Mouse (Mus musculus) G1E-ER4 (cell line): ENCODE data around the gene Sdc4. TPM values are rescaled to one million over a fixed set of nuclear protein-coding genes. Genes with fewer than 3 reads are reported as not detected.

Source experiments
- GATA1 ChIP-seq: IDR thresholded peaks from one replicate; pipeline ENCODE4 v1.8.0; 2012; ENCODE audit warnings: low read length, inconsistent platforms
- polyA plus RNA-seq: library from polyadenylated mRNA; stranded (reverse); fragments of >175 nt; gene quantifications from 2 replicates; pipeline ENCODE4 v1.2.3, GENCODE M21; 2012

The Sdc4 gene
- polyA plus RNA-seq, 1 experiment: not detected

DNA sequence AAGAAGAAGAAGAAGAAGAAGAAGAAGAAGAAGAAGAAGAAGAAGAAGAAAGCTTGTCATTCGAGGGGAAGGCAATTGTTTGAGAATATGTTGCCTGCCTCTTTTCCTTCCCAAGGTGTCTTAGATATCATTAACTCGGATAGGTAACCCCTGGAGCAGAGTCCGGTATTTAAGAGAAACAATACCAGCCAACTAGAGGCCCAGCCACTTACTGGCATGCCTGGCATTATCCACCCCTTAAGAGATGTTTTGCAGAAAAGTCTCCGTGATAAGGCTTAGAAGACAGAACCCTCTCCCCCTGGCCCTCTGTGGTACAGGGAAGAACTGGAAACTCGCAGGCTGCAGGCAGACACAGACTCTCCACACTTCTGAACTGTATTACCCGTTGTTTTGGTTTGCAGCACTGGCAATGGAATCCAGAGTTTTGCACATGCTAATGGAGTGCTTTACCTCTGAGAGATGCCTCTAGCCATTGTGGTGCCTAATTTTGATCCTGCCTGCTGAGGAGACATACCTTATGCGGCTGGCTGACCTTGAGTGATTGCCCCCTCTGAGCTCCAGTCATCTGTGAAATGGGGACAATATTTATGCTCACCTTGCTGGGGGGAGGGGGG lies 10.3 kb upstream of the Sdc4 start:
- TF ChIP-seq GATA1: no peak

- TF ChIP-seq GATA1: no peak
Measured at GRCm38 (mm10) chr2:164453047-164453757, 9.5 kb upstream of the Sdc4 start.

DNA sequence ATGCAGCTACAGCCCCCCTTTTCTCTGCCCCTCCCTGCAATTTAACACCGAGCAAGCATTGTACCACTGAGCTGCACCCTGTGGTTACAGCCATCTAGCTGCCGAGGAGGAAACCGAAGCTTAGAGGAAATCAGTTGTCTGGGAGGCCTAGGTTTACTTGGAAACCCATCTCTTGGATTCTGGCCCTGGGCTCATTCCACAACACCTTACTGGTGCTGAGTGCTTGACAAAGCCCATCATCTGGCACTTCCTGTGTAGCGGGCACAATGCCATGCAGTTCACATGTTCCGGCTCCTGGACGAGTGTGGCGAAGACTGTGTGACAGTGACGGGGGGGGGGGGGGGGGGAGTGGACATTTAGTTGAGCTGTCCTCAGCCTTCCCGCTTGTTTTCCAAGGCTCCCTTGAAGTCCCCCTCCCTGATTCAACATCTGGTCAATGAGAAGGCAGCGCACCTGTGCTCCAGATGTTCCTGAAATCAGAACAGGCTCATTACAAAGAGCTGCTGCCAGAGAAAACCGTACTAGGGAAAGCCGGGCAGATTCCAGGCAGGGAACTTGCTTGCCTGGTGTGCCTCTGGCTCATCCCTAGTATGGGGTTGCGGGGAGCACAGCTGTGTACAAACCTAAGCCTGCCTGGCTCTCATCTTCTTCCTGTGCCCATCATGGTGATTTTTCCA lies 8.5 kb upstream of the Sdc4 start:
- no peak for TF ChIP-seq GATA1

DNA sequence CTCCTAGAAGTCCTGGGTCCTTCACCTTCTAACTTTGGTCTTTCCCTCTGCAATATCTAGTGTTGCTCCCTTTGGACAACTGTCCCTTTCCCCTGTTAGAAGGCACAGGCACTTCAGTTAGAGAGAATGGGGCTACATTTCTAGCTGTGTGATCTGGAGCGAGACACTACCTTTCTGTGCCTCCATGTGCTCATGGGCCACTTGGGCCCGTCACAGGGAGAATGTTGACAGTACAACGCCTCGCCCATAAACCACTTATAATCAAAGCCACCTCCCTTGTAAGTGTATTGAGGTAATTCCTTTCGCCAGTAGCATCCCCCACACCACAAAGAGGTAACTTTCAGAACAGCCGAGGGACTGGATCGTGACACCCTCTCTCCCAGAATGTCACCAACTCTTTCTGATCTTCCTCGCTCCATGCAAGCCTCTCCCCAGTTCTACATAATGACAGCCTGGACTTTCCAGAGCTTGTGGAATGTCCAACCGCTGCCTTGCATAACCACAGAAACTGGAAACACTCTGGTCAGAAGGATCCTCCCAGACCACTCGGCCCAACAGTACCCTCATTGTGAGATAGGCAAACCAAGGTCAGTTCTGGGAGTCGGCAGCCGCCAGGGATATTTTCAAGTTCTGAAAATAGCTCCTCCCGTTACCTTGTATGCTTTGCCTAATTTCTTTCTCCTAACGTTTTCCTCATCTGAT lies 5.8 kb upstream of the Sdc4 start:
- TF ChIP-seq GATA1: no peak

GRCm38 (mm10) chr2:164448921-164449320 lies 5.2 kb upstream of the Sdc4 start:
- TF ChIP-seq GATA1: no peak

GRCm38 (mm10) chr2:164448140-164448539 lies 4.5 kb upstream of the Sdc4 start:
- no peak for TF ChIP-seq GATA1

DNA sequence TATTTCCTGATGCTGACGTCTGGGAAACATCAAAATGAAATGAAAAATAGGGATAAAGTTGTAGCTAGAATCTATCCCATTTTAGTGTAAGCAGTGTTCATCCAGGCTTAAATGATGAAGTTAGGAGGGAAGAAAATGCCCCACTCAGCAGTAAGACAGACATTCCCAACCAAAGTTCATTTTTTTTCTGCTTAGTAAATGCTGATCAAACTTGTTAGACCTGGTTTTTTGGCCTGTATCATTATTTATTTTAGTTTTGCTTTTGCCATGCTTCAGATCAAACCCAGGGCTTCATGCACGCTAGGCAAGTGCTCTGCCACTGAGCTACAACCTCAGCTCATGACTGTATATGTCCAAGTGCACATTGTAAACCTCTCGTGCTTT lies 2.4 kb upstream of the Sdc4 start:
- no peak for TF ChIP-seq GATA1

DNA sequence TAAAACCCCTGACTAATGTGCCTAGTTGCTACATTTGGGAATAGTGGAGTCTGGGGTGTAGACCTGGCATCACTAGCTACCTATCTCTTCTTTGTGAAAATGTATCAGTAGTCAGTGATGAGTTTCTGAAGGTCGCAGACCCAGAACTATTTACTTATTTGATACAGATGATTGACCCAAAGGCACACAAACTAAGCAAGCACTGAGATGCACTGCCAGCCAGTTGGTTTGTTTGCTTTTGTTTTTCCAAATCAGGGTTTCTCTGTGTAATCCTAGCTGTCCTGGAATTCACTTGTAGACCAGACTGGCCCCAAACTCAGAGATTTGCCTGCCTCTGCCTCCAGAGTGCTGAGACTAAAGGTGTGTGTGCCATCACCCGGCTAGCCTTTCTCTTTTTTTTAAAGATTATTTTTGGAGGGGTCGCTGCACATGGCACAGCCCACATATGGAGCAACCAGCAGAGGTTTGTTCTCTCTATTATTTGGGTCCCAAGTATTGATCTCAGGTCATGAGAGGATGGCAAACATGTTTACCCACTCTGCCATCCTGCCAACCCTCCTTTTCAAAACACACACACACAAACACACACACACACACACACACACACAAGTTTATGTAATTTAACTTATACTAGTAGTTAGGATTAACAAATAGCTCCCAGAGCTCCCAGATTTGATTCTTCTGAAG lies 1.9 kb upstream of the Sdc4 start:
- TF ChIP-seq GATA1: no peak

- no peak for TF ChIP-seq GATA1
Measured at GRCm38 (mm10) chr2:164444701-164445100, 1.0 kb upstream of the Sdc4 start.

DNA sequence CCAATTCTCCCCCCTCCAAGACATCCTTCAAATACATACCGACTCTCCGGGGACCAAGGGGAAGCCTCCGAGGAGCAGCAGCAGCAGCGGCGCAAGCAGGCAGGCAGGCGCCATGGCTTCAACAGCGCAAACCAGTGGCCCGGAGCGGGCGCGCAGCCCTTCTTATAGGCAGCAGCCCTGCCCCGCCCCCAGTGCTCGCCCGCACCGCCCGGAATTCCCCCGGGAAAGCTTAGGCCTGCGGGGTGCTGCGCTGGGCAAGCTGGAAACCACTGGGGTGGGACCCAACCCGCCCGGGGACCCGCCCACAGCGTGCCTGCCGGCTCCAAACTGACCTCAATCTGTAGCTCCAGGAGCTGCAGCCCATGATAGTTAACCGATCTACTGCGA lies 643 bp downstream of the Sdc4 start:
- TF ChIP-seq GATA1: no peak

- no peak for TF ChIP-seq GATA1
Measured at GRCm38 (mm10) chr2:164442315-164443050, 1.2 kb downstream of the Sdc4 start.

- TF ChIP-seq GATA1: no peak
Measured at GRCm38 (mm10) chr2:164441731-164442130, 2.0 kb downstream of the Sdc4 start.

- TF ChIP-seq GATA1: no peak
Measured at GRCm38 (mm10) chr2:164441155-164441554, 2.5 kb downstream of the Sdc4 start.

DNA sequence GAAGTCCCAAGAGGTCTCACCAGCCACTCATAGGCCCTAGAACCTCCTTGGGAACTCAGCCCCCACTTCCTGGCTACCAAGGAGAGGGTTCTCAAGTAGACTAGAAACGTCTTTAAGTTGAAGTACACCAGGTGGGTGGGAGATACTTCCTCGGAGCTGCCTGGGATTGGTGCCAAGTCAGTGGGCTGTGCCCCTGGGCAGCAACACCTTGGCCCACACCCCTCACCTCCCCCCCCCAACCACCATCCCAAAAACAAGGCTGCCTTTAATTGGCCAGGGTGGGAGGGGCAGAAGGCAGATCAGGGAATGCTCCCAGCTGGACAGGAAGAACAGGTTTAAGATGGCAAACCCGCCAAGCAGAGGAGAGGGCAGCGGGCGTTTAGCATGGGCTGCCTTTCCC lies 3.4 kb downstream of the Sdc4 start:
- no peak for TF ChIP-seq GATA1

DNA sequence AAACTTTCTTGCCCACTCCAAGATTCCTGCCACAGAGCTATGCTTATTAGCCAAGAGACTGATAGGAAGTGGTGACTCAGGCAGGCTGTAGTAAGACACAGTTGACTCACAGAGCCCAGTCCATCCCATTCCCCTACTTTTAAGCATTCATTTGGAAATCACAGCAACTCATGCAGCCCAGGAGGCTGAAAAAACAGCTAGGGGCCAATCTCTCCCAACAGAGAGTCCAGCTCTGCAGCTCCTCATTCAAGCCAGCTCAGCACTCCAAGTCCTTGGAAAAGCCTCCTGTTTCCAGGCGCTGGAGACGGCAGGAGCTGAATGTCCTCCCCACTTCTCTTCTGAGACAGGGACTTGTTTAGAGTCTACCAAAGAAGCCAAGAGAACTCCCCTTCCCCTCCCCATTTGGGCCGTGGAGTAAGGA lies 4.7 kb downstream of the Sdc4 start:
- no peak for TF ChIP-seq GATA1
